Mouse (Mus musculus): Measurements from ENCODE around the gene Srd5a3. TPM values are rescaled to one million over a fixed set of nuclear protein-coding genes. Genes with fewer than 3 reads are reported as not detected.

The Srd5a3 gene
- polyA plus RNA-seq, 1 experiment from 2014 or later: 20.2 TPM

DNA sequence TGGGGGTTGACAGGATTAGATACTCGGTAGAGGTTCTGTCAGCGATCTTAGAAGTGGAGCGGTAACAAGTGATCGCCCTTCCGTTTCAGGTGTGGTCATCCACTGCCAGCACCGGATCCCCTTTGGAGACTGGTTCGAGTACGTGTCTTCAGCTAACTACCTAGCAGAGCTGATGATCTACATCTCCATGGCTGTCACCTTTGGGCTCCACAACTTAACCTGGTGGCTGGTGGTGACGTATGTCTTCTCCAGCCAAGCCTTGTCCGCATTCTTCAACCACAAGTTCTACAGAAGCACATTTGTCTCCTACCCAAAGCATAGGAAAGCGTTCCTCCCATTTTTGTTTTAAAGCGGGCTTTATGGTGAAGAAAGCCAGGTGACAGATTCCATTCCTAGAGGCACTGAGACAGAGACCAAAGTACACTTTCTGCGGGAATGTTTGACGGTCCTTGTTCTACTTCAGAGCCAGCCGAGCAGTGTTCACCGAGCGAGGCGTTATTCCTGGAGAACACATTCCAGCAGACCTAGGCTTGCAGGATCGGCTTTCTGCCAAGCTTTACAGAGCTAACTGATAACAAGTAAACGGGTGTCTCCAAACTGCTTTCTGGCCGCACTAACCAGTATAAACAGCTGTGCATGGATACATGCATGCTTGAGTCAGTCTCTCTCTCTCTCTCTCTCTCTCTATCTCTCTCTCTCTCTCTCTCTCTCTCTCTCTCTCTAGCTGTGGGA lies 14.5 kb downstream of the Srd5a3 start:
- WGBS: 96% methylated on average over 21 of the region's 21 CpGs
- Histone ChIP-seq H3K4me3 (replicated peaks) (no peak overlapping the region), H3K9me3 (replicated peaks) (no peaks in the 10 kb centered on the region), H3K27ac (replicated peaks) (no peak overlapping the region), H3K9ac (replicated peaks) (no peak overlapping the region), H3K4me2 (no peak overlapping the region), H3K27me3 (replicated peaks) (no peaks in the 10 kb centered on the region), H3K36me3 (peaks cover 27% of the 10 kb centered on the region), H3K4me1 (no peaks in the 10 kb centered on the region)
- ATAC-seq (ENCODE audit: low FRiP score): no peak

GRCm38 (mm10) chr5:76159555-76159954 lies 19.5 kb downstream of the Srd5a3 start:
- 90% methylated on average over 6 of the region's 6 CpGs for WGBS
- Histone ChIP-seq H3K4me2 (no peak overlapping the region), H3K9me3 (replicated peaks) (no peaks in the 10 kb centered on the region), H3K27me3 (replicated peaks) (no peaks in the 10 kb centered on the region), H3K9ac (replicated peaks) (no peak overlapping the region), H3K27ac (replicated peaks) (no peak overlapping the region), H3K4me3 (replicated peaks) (no peak overlapping the region), H3K4me1 (no peaks in the 10 kb centered on the region), H3K36me3 (peaks cover 7% of the 10 kb centered on the region)
- no peak for ATAC-seq (ENCODE audit: low FRiP score)

DNA sequence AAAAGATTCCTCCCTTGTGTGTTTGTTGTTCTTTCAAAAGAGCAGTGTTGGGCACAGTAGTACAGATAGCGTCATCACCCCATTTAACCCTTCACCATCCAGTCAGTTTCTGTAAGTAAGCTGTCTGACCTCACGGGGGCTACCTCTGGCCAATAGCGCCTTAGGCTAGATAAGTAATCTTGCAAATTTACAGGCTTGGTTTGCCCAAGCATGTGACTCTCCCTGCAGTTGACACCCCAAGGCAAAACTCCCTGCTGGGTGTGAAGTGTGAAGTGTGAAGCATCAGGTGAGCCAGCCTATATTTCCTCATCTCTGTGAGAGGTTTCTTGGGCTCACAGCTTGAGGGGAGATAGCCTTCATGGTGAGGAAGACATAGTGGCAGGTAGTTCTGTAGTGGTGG lies 20.0 kb downstream of the Srd5a3 start:
- Histone ChIP-seq H3K4me1 (no peaks in the 10 kb centered on the region), H3K36me3 (peaks cover 7% of the 10 kb centered on the region), H3K9me3 (replicated peaks) (no peaks in the 10 kb centered on the region), H3K4me2 (no peak overlapping the region), H3K9ac (replicated peaks) (no peak overlapping the region), H3K27me3 (replicated peaks) (no peaks in the 10 kb centered on the region), H3K27ac (replicated peaks) (no peak overlapping the region), H3K4me3 (replicated peaks) (no peak overlapping the region)
- no peak for ATAC-seq (ENCODE audit: low FRiP score)
- WGBS: 78% methylated on average over 3 of the region's 3 CpGs

- no peak overlapping the region for H3K4me3 ChIP-seq (replicated peaks)
- no peak for ATAC-seq (ENCODE audit: low FRiP score)
- H3K36me3 ChIP-seq: no peaks in the 10 kb centered on the region
- no peak overlapping the region for H3K27ac ChIP-seq (replicated peaks)
- H3K4me2 ChIP-seq: no peak overlapping the region
- no peak overlapping the region for H3K9ac ChIP-seq (replicated peaks)
- H3K9me3 ChIP-seq (replicated peaks): no peaks in the 10 kb centered on the region
- H3K4me1 ChIP-seq: no peaks in the 10 kb centered on the region
- H3K27me3 ChIP-seq (replicated peaks): no peaks in the 10 kb centered on the region
- 92% methylated on average over 6 of the region's 6 CpGs for WGBS
These were observed 21.4 kb downstream of the Srd5a3 start for GRCm38 (mm10) chr5:76161491-76161890.

- H3K4me3 ChIP-seq (replicated peaks): no peak overlapping the region
- no peaks in the 10 kb centered on the region for H3K27me3 ChIP-seq (replicated peaks)
- H3K4me2 ChIP-seq: no peak overlapping the region
- ATAC-seq (ENCODE audit: low FRiP score): no peak
- H3K9me3 ChIP-seq (replicated peaks): no peaks in the 10 kb centered on the region
- no peak overlapping the region for H3K9ac ChIP-seq (replicated peaks)
- H3K27ac ChIP-seq (replicated peaks): no peak overlapping the region
- WGBS: 88% methylated on average over 5 of the region's 5 CpGs
- no peaks in the 10 kb centered on the region for H3K36me3 ChIP-seq
- H3K4me1 ChIP-seq: no peaks in the 10 kb centered on the region
These were observed 22.9 kb downstream of the Srd5a3 start for GRCm38 (mm10) chr5:76162926-76163325.

DNA sequence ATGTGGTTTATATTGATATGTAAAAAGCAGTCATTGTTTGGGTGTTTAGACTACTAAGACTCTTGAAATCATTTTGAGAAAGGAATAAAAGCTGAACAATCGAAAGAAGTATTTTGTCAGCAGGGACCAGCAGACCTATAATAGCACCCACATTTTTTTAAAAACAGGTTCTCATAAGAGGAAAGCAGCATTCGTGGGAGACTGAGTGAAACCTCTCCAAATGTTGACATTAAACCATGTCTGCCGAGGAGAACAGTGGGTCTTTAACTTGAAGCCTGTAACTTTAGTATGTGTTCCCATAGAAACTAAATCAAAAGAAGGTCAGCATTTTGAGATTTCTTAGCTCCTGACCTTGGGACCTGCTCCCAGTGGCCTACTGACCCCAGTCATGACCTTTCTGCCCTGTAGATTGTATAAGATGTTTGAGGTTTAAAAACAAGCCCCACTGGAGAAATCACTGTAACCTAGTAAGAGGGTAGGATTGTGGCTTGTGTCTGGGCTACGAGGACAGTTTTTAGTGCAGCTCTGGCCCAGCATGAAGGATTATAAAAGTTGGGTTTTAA lies 23.8 kb downstream of the Srd5a3 start:
- H3K4me1 ChIP-seq: no peaks in the 10 kb centered on the region
- 47% methylated on average over 4 of the region's 4 CpGs for WGBS

DNA sequence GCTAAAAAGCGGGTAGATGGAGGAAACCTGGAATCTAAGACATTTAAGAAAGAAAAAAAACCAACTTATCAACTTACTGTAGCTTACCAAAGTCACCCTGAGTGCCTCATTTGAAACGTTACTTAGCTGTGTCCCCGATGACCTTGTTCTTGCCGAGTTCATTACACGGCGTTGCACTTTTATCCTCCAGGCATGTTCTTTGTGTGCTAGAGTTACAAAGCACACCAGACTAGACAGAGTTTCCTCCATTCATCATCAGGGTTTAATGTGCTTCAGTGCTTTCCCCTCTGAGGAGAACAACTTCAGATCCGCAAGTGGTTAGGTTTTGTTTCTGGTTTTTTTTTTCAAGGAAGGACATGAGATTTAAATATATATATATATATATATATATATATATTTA lies 24.8 kb downstream of the Srd5a3 start:
- Histone ChIP-seq H3K9me3 (replicated peaks) (no peaks in the 10 kb centered on the region), H3K4me3 (replicated peaks) (no peak overlapping the region), H3K9ac (replicated peaks) (no peak overlapping the region), H3K27me3 (replicated peaks) (no peaks in the 10 kb centered on the region), H3K27ac (replicated peaks) (no peak overlapping the region), H3K4me2 (no peak overlapping the region), H3K4me1 (no peaks in the 10 kb centered on the region), H3K36me3 (no peaks in the 10 kb centered on the region)
- ATAC-seq (ENCODE audit: low FRiP score): no peak
- WGBS: 67% methylated on average over 7 of the region's 7 CpGs

More for the DNA sequence above, 23.8 kb downstream of the Srd5a3 start:
- H3K9me3 ChIP-seq (replicated peaks): no peaks in the 10 kb centered on the region
- H3K27me3 ChIP-seq (replicated peaks): no peaks in the 10 kb centered on the region
- no peak overlapping the region for H3K27ac ChIP-seq (replicated peaks)
- no peak overlapping the region for H3K4me3 ChIP-seq (replicated peaks)
- H3K36me3 ChIP-seq: no peaks in the 10 kb centered on the region
- no peak overlapping the region for H3K4me2 ChIP-seq
- H3K9ac ChIP-seq (replicated peaks): no peak overlapping the region
- ATAC-seq (ENCODE audit: low FRiP score): no peak

DNA sequence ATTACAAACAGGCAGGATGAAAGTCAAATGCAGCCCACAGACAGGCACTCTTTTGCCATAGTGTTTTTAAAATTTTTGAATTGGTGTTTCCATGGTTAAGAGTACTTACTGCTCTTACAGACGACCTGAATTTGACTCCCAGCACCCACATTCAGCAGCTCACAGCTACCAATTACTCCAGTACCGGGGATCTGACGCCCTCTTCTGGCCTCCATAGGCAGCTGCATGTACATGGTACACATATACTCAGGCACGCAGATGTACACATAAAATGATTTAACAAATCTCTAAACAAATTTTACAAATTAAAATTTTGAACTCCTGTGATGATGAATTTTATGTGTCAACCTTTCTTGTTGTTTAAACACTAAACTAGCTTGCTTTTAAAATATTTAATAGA lies 30.5 kb downstream of the Srd5a3 start:
- no peak for ATAC-seq (ENCODE audit: low FRiP score)
- H3K27me3 ChIP-seq (replicated peaks): no peaks in the 10 kb centered on the region
- no peak overlapping the region for H3K27ac ChIP-seq (replicated peaks)
- no peak overlapping the region for H3K4me3 ChIP-seq (replicated peaks)
- H3K36me3 ChIP-seq: no peaks in the 10 kb centered on the region
- no peak overlapping the region for H3K9ac ChIP-seq (replicated peaks)
- H3K4me1 ChIP-seq: no peaks in the 10 kb centered on the region
- 81% methylated on average over 4 of the region's 4 CpGs for WGBS
- no peaks in the 10 kb centered on the region for H3K9me3 ChIP-seq (replicated peaks)
- no peak overlapping the region for H3K4me2 ChIP-seq

- no peak overlapping the region for H3K4me3 ChIP-seq (replicated peaks)
- no peak for ATAC-seq (ENCODE audit: low FRiP score)
- no peaks in the 10 kb centered on the region for H3K4me1 ChIP-seq
- no peaks in the 10 kb centered on the region for H3K9me3 ChIP-seq (replicated peaks)
- H3K36me3 ChIP-seq: no peaks in the 10 kb centered on the region
- no peaks in the 10 kb centered on the region for H3K27me3 ChIP-seq (replicated peaks)
- no peak overlapping the region for H3K27ac ChIP-seq (replicated peaks)
- no peak overlapping the region for H3K4me2 ChIP-seq
- no peak overlapping the region for H3K9ac ChIP-seq (replicated peaks)
These were observed 31.0 kb downstream of the Srd5a3 start for GRCm38 (mm10) chr5:76171039-76171438.

DNA sequence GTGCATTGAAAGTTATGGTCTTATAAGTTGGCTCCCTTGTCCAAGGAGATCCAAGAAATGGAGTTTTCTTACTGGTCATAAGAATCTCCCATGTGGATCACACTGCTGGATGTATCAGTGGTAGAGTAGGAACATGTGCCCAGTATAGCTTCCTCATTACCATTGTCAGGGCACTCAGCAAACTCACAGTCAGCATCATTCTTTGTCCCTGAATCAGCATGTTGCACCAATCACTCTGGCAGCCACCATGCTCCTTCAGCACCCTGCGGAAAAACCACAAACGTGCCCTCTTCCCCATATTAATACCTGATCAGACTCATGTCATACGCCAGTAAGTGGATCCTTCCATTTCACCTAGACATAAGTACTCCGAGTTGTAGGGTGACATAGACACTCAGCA lies 35.0 kb downstream of the Srd5a3 start:
- no peak overlapping the region for H3K4me2 ChIP-seq
- no peaks in the 10 kb centered on the region; the same call in 1 of the 2 replicates for H3K4me1 ChIP-seq
- no peak overlapping the region for H3K27ac ChIP-seq (replicated peaks)
- no peak overlapping the region for H3K4me3 ChIP-seq (replicated peaks)
- no peaks in the 10 kb centered on the region for H3K27me3 ChIP-seq (replicated peaks)
- H3K36me3 ChIP-seq: no peaks in the 10 kb centered on the region
- ATAC-seq (ENCODE audit: low FRiP score): no peak
- 88% methylated on average over 4 of the region's 4 CpGs for WGBS
- no peak overlapping the region for H3K9ac ChIP-seq (replicated peaks)
- no peaks in the 10 kb centered on the region for H3K9me3 ChIP-seq (replicated peaks)

GRCm38 (mm10) chr5:76176411-76176810 lies 36.3 kb downstream of the Srd5a3 start:
- WGBS: 45% methylated on average over 3 of the region's 3 CpGs
- Histone ChIP-seq H3K27me3 (replicated peaks) (no peaks in the 10 kb centered on the region), H3K4me2 (no peak overlapping the region), H3K9ac (replicated peaks) (no peak overlapping the region), H3K4me1 (no peaks in the 10 kb centered on the region; the same call in 1 of the 2 replicates), H3K27ac (replicated peaks) (no peak overlapping the region), H3K9me3 (replicated peaks) (no peaks in the 10 kb centered on the region), H3K4me3 (replicated peaks) (no peak overlapping the region), H3K36me3 (no peaks in the 10 kb centered on the region)
- ATAC-seq (ENCODE audit: low FRiP score): no peak

DNA sequence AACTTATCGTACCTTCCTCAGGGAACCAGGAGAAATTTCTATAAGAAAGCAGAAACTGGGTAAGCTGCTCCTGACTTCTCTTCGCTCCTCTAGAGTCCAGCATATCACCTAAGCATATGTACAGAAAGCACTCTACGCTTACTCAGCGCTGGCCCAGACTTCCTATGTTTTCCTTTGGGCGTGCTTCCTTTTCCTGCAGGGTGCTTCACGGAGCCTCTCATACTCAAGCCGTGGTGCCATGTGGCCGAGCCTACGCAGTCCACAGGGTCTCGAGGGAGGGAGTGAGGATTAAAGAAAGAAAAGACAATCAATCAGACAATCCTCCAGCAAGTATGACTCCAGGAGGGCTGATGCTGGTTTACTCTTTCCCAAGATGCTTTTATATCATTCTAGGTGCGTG lies 36.8 kb downstream of the Srd5a3 start:
- no peaks in the 10 kb centered on the region for H3K9me3 ChIP-seq (replicated peaks)
- no peaks in the 10 kb centered on the region; the same call in 1 of the 2 replicates for H3K4me1 ChIP-seq
- ATAC-seq (ENCODE audit: low FRiP score): no peak
- no peak overlapping the region for H3K9ac ChIP-seq (replicated peaks)
- H3K4me2 ChIP-seq: no peak overlapping the region
- no peaks in the 10 kb centered on the region for H3K36me3 ChIP-seq
- H3K27me3 ChIP-seq (replicated peaks): no peaks in the 10 kb centered on the region
- no peak overlapping the region for H3K4me3 ChIP-seq (replicated peaks)
- H3K27ac ChIP-seq (replicated peaks): no peak overlapping the region
- 71% methylated on average over 11 of the region's 11 CpGs for WGBS
